Mouse (Mus musculus): Measurements from ENCODE around the gene Mmp17. TPM values are rescaled to one million over a fixed set of nuclear protein-coding genes. Genes with fewer than 3 reads are reported as not detected.

Gene Mmp17
- polyA plus RNA-seq, 1 experiment, result not detected

- H3K27ac ChIP-seq (ENCODE audit: insufficient read depth, low read depth, low read length), result no peak overlapping the region
- 89% methylated on average over 2 of the region's 2 CpGs for WGBS
Measured at GRCm38 (mm10) chr5:129551991-129552390, 32.0 kb upstream of the Mmp17 start.

DNA sequence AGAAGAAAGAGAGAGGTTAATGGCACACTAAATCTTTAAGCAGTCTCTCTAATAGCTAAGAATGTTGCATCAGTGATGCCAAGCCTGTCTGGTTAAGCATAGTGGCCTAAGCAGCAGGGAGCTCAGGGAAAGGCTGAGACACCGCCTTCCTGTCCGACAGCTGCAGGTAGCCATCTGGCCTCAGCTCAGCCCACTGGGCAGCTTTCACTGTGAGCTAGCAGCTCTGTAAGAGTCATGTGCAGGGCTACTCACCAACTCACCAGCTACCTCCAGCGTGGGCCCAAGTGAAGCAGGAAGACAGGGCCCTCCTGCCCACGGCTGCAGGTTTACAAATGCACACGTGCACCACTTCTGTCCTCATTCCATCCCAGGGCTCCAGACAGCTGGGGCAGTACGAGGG, 30.3 kb upstream of the Mmp17 start:
- WGBS, result 92% methylated on average over 6 of the region's 6 CpGs
- TF ChIP-seq POLR2A (IDR thresholded peaks at IDR 0.05; ENCODE audit: insufficient read depth, low read depth, low read length), result no peak
- TF ChIP-seq CTCF (IDR thresholded peaks at IDR 0.05; ENCODE audit: insufficient read depth, low read depth, low read length), result no peak
- peaks cover 2% of the 10 kb centered on the region; the same call in 1 of the 2 replicates for H3K4me1 ChIP-seq (ENCODE audit: control insufficient read depth, insufficient read depth, low read length)
- no peak overlapping the region for H3K4me3 ChIP-seq (ENCODE audit: insufficient read depth, low read depth, low read length)
- H3K27ac ChIP-seq (ENCODE audit: insufficient read depth, low read depth, low read length), result no peak overlapping the region

More at GRCm38 (mm10) chr5:129551991-129552390, 32.0 kb upstream of the Mmp17 start:
- TF ChIP-seq CTCF (IDR thresholded peaks at IDR 0.05; ENCODE audit: insufficient read depth, low read depth, low read length) (no peak), POLR2A (IDR thresholded peaks at IDR 0.05; ENCODE audit: insufficient read depth, low read depth, low read length) (no peak)
- Histone ChIP-seq H3K4me1 (ENCODE audit: control insufficient read depth, insufficient read depth, low read length) (no peaks in the 10 kb centered on the region), H3K4me3 (ENCODE audit: insufficient read depth, low read depth, low read length) (no peak overlapping the region)

- Histone ChIP-seq H3K4me1 (ENCODE audit: control insufficient read depth, insufficient read depth, low read length) (peaks cover 10% of the 10 kb centered on the region), H3K27ac (ENCODE audit: insufficient read depth, low read depth, low read length) (peak overlapping the region; percentile 63), H3K4me3 (ENCODE audit: insufficient read depth, low read depth, low read length) (no peak overlapping the region)
- WGBS, result 27% methylated on average over 5 of the region's 5 CpGs
- TF ChIP-seq POLR2A (IDR thresholded peaks at IDR 0.05; ENCODE audit: insufficient read depth, low read depth, low read length), result no peak
- TF ChIP-seq CTCF (IDR thresholded peaks at IDR 0.05; ENCODE audit: insufficient read depth, low read depth, low read length), result no peak
Measured at GRCm38 (mm10) chr5:129558591-129558990, 25.4 kb upstream of the Mmp17 start.

GRCm38 (mm10) chr5:129559283-129559682, 24.7 kb upstream of the Mmp17 start:
- Histone ChIP-seq H3K27ac (ENCODE audit: insufficient read depth, low read depth, low read length) (no peak overlapping the region), H3K4me1 (ENCODE audit: control insufficient read depth, insufficient read depth, low read length) (peaks cover 10% of the 10 kb centered on the region), H3K4me3 (ENCODE audit: insufficient read depth, low read depth, low read length) (no peak overlapping the region)
- no peak for TF ChIP-seq CTCF (IDR thresholded peaks at IDR 0.05; ENCODE audit: insufficient read depth, low read depth, low read length)
- no peak for TF ChIP-seq POLR2A (IDR thresholded peaks at IDR 0.05; ENCODE audit: insufficient read depth, low read depth, low read length)
- WGBS, result 49% methylated on average over 11 of the region's 11 CpGs

DNA sequence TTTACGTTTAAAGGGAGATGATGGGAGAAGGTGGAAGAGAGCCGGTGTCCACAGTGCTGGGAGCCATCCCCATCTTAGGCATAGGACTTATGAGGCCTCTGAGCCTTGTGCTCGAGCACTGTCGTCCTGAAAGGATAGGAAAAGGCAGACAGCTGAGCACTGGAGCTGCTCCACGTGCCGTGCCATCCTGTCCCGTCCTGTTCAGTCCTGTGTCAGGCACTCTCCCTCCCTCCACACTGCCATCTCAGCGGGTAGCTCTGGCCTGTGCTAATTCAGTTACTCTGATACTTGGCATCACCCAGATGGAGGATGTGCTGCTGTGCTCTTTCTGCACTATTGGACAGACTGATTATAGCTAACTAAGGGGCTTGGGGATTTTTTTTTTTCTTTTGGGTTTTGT, 21.6 kb upstream of the Mmp17 start:
- no peak for TF ChIP-seq POLR2A (IDR thresholded peaks at IDR 0.05; ENCODE audit: insufficient read depth, low read depth, low read length)
- no peak for TF ChIP-seq CTCF (IDR thresholded peaks at IDR 0.05; ENCODE audit: insufficient read depth, low read depth, low read length)
- no peak overlapping the region for H3K4me3 ChIP-seq (ENCODE audit: insufficient read depth, low read depth, low read length)
- peaks cover 10% of the 10 kb centered on the region for H3K4me1 ChIP-seq (ENCODE audit: control insufficient read depth, insufficient read depth, low read length)
- H3K27ac ChIP-seq (ENCODE audit: insufficient read depth, low read depth, low read length), result no peak overlapping the region
- 91% methylated on average over 8 of the region's 8 CpGs for WGBS

GRCm38 (mm10) chr5:129568596-129568995, 15.4 kb upstream of the Mmp17 start:
- 95% methylated on average over 4 of the region's 4 CpGs for WGBS
- TF ChIP-seq CTCF (IDR thresholded peaks at IDR 0.05; ENCODE audit: insufficient read depth, low read depth, low read length) (no peak), POLR2A (IDR thresholded peaks at IDR 0.05; ENCODE audit: insufficient read depth, low read depth, low read length) (no peak)

GRCm38 (mm10) chr5:129578201-129578600, 5.8 kb upstream of the Mmp17 start:
- WGBS, result 37% methylated on average over 12 of the region's 12 CpGs
- Histone ChIP-seq H3K4me3 (ENCODE audit: insufficient read depth, low read depth, low read length) (no peak overlapping the region), H3K27ac (ENCODE audit: insufficient read depth, low read depth, low read length) (no peak overlapping the region), H3K4me1 (ENCODE audit: control insufficient read depth, insufficient read depth, low read length) (peaks cover 2% of the 10 kb centered on the region; the same call in 1 of the 2 replicates)
- TF ChIP-seq POLR2A (IDR thresholded peaks at IDR 0.05; ENCODE audit: insufficient read depth, low read depth, low read length) (no peak), CTCF (IDR thresholded peaks at IDR 0.05; ENCODE audit: insufficient read depth, low read depth, low read length) (no peak)

More at GRCm38 (mm10) chr5:129568596-129568995, 15.4 kb upstream of the Mmp17 start:
- Histone ChIP-seq H3K27ac (ENCODE audit: insufficient read depth, low read depth, low read length) (no peak overlapping the region), H3K4me3 (ENCODE audit: insufficient read depth, low read depth, low read length) (no peak overlapping the region), H3K4me1 (ENCODE audit: control insufficient read depth, insufficient read depth, low read length) (no peaks in the 10 kb centered on the region)

- no peak for TF ChIP-seq CTCF (IDR thresholded peaks at IDR 0.05; ENCODE audit: insufficient read depth, low read depth, low read length)
- TF ChIP-seq POLR2A (IDR thresholded peaks at IDR 0.05; ENCODE audit: insufficient read depth, low read depth, low read length), result no peak
- 36% methylated on average over 6 of the region's 6 CpGs for WGBS
- Histone ChIP-seq H3K27ac (ENCODE audit: insufficient read depth, low read depth, low read length) (no peak overlapping the region), H3K4me1 (ENCODE audit: control insufficient read depth, insufficient read depth, low read length) (peaks cover 9% of the 10 kb centered on the region; the same call in 1 of the 2 replicates), H3K4me3 (ENCODE audit: insufficient read depth, low read depth, low read length) (no peak overlapping the region)
Measured at GRCm38 (mm10) chr5:129580046-129580445, 3.9 kb upstream of the Mmp17 start.

DNA sequence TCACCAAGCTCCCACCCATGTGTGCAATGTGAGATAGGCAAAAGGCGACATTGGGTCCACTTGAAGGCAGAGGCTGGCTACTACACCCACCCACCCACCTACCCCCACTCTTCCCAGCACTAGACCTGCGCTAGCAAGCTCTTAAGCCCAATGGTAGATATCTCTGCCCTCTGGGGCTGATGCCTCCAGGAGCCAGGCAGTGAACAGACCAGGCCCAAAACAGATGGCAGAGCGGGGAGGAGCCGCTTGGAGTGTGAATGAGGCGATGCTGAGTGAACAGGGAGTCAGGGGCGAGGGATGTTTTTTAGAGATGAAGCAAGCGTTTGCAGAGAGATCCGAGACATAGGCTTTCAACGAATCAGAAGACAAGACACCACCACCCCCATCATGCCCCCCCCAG, 3.4 kb upstream of the Mmp17 start:
- no peak for TF ChIP-seq POLR2A (IDR thresholded peaks at IDR 0.05; ENCODE audit: insufficient read depth, low read depth, low read length)
- 80% methylated on average over 9 of the region's 9 CpGs for WGBS
- Histone ChIP-seq H3K4me1 (ENCODE audit: control insufficient read depth, insufficient read depth, low read length) (peaks cover 13% of the 10 kb centered on the region; the same call in 1 of the 2 replicates), H3K27ac (ENCODE audit: insufficient read depth, low read depth, low read length) (no peak overlapping the region), H3K4me3 (ENCODE audit: insufficient read depth, low read depth, low read length) (no peak overlapping the region)

- Histone ChIP-seq H3K27ac (ENCODE audit: insufficient read depth, low read depth, low read length) (no peak overlapping the region), H3K4me3 (ENCODE audit: insufficient read depth, low read depth, low read length) (no peak overlapping the region), H3K4me1 (ENCODE audit: control insufficient read depth, insufficient read depth, low read length) (peaks cover 17% of the 10 kb centered on the region)
- 77% methylated on average over 7 of the region's 7 CpGs for WGBS
- TF ChIP-seq CTCF (IDR thresholded peaks at IDR 0.05; ENCODE audit: insufficient read depth, low read depth, low read length), result no peak
- no peak for TF ChIP-seq POLR2A (IDR thresholded peaks at IDR 0.05; ENCODE audit: insufficient read depth, low read depth, low read length)
Measured at GRCm38 (mm10) chr5:129581015-129581414, 3.0 kb upstream of the Mmp17 start.
